Mouse (Mus musculus): ENCODE results near the gene Plekhh3. TPM values are rescaled to one million over a fixed set of nuclear protein-coding genes. Genes with fewer than 3 reads are reported as not detected.

The Plekhh3 gene
- total RNA-seq, 2 experiments from 2014 or later, result 13.2 to 14.3 TPM

- DNase-seq (ENCODE audit: extremely low spot score in 1 of 2, low spot score in 1 of 2), result no peak
Measured at GRCm38 (mm10) chr11:101187541-101187940, 16.4 kb upstream of the Plekhh3 start.

GRCm38 (mm10) chr11:101186526-101187247, 15.5 kb upstream of the Plekhh3 start:
- DNase-seq (ENCODE audit: extremely low spot score in 1 of 2, low spot score in 1 of 2), result no peak

DNA sequence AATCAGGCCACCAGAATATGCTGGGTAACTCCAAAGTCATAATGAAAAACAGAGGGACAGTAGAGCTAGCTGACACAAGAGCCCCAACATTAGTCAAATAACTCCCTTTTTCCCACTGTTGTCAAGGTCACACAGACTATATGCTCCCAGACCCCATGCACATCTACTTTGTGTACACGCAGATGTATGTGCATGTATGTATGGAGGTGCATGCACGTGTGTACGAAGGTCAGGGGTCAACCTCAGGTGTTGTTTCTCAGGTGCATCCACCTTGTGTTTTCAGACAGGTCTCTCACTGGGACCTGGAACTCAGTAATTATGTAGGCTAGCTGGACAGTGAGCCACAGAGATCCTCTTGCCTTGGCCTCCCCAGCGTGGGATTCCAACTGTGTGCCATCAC, 14.3 kb upstream of the Plekhh3 start:
- DNase-seq (ENCODE audit: extremely low spot score in 1 of 2, low spot score in 1 of 2), result no peak

DNA sequence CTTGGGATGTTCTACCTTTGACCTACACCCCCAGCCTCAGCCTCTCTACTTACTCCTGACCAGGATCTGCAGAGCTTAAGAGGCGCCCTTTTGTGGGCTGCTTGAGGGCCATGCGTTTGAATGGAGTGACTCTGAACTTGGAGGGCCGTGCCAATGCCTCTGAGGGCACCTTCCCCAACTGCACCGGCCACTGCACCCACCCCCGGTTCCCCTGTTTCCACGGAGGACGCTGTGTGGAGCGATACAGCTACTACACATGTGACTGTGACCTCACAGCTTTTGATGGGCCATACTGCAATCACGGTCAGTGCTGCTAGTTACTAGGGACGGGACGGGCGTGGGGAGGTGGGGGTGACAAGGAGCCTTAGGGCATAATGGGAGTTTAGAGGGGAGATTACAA, 13.8 kb upstream of the Plekhh3 start:
- no peak for DNase-seq (ENCODE audit: extremely low spot score in 1 of 2, low spot score in 1 of 2)

DNA sequence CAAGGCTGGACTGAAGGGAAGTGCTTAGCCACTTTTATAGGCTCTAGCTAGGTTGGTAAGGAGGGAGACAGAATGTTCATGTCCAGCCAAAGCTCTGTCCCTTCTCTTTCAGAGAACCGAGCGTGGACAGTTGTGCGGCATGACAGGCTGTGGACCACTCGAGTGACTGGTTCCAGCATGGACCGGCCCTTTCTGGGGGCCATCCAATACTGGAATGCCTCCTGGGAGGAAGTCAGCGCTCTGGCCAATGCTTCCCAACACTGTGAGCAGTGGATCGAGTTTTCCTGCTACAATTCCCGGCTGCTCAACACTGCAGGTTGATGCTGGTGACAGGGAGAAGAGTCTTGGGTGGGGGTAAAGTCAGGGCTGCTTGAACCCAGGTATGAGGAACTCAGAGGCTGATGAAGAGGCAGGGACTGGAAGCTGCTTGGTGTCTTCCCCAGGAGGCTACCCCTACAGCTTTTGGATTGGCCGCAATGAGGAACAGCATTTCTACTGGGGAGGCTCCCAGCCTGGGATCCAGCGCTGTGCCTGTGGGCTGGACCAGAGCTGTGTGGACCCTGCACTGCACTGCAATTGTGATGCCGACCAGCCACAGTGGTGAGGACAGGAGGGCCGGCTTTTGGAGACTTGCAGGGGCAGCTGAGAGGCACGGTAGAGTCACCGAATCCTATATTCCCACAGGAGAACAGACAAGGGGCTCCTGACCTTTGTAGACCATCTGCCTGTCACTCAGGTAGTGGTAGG, 11.8 kb upstream of the Plekhh3 start:
- no peak for DNase-seq (ENCODE audit: extremely low spot score in 1 of 2, low spot score in 1 of 2)

GRCm38 (mm10) chr11:101181961-101182360, 10.8 kb upstream of the Plekhh3 start:
- DNase-seq (ENCODE audit: extremely low spot score in 1 of 2, low spot score in 1 of 2), result no peak

- DNase-seq (ENCODE audit: extremely low spot score in 1 of 2, low spot score in 1 of 2), result peak; percentile 60 to 86
Measured at GRCm38 (mm10) chr11:101180846-101181740, 9.9 kb upstream of the Plekhh3 start.

GRCm38 (mm10) chr11:101180261-101180660, 9.1 kb upstream of the Plekhh3 start:
- no peak for DNase-seq (ENCODE audit: extremely low spot score in 1 of 2, low spot score in 1 of 2)

GRCm38 (mm10) chr11:101179306-101179705, 8.2 kb upstream of the Plekhh3 start:
- DNase-seq (ENCODE audit: extremely low spot score in 1 of 2, low spot score in 1 of 2), result no peak

DNA sequence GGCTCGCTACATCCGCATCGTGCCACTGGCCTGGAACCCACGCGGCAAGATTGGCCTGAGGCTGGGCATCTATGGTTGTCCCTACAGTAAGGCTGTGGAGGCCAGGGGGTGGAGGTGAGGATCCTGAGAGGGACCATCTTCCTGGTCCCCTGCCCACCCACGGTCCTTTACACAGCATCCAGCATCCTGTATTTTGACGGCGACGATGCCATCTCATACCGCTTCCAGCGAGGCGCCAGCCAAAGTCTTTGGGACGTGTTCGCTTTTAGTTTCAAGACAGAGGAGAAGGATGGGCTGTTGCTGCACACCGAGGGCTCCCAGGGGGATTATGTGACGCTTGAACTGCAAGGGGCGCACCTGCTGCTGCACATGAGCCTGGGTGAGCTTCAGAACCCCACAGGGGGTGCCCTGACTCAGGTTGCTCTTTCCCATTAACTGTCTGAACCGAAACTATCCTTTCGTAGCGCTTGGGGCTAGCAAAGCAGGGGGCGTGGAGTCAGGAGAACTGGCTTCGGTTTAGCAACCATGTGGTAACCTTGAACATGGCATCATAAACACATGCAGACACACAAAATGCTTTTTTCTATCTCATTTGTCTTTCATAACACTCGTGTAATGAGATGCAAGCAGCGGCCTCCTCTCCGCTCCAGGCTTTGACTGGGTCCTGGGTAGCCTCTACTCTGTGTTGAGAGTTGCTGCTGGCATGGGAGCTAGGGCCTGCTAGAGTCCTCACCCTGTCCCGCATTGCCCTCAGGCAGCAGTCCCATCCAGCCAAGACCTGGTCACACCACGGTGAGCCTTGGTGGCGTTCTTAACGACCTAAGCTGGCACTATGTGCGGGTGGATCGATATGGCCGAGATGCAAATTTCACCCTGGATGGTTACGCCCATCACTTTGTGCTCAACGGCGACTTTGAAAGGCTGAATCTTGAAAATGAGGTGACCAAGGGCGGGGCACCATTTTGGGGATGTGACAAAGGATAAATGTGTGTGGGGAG, 7.2 kb upstream of the Plekhh3 start:
- no peak for DNase-seq (ENCODE audit: extremely low spot score in 1 of 2, low spot score in 1 of 2)

DNA sequence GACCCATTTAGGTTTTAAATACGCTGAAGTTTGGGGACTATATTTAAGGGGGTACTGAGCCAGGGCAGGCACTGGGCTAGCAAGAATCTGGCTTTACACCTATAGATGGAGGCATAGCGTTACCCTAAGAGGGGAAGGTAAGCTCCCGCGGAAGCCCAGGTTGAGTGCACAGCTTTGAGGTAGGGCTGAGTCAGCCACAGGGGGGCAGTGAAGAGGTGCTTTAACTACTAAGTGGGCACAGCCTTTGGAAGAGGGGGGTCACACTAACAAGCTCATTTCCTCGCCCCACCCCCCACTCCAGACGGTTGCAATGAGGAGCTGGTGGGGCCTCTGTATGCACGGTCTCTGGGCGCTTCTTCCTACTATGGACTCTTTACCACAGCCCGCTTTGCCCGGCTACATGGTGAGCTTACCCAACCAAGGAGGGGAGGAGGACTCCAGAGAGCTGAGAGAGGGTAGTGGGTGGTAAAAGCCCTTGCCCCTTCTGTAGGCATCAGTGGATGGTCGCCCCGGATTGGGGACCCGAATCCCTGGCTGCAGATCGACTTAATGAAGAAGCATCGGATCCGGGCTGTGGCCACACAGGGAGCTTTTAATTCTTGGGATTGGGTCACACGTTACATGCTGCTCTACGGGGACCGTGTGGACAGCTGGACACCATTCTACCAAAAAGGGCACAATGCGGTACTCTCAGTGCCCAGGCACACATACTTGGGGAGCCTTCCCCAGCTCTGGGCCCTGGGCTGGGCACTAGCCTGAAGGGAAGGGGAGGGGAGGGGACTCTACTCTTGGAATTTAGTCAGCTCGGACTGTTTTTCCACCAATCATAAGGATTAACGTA, 6.0 kb upstream of the Plekhh3 start:
- DNase-seq (ENCODE audit: extremely low spot score in 1 of 2, low spot score in 1 of 2), result peak; percentile 58 to 80

DNA sequence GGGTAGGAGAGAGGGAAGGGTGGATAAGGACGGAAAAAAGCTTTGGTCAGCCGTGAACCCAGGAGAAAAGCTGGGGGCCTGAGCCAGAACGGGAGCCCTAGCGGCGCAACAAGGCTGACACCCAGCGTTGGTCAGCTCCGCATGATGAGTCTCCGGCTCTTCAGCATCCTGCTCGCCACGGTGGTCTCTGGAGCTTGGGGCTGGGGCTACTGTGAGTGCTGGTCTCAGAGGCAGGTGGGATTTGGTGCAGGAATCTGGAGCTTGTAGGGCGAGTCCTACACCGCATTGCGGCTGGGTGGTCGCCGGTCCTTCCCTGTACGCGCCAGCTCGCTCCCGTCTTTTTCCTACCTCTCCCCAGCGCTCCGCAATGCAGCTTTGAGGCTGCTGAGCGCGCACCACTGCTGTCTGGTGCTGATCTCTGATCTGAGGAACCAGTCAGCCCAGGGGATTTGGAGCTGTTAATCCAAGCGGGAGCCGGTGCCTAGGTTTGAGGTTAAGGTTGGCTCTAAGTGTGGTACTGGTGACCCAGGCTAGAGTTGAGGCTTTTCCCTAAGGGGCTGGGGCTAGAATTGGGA, 5.1 kb upstream of the Plekhh3 start:
- peak in 1 of 2 experiments; percentile 43 for DNase-seq (ENCODE audit: extremely low spot score in 1 of 2, low spot score in 1 of 2)

GRCm38 (mm10) chr11:101175636-101176116, 4.5 kb upstream of the Plekhh3 start:
- DNase-seq (ENCODE audit: extremely low spot score in 1 of 2, low spot score in 1 of 2), result no peak

GRCm38 (mm10) chr11:101174851-101175628, 3.9 kb upstream of the Plekhh3 start, which contains the start of gene Ccr10:
Gene Ccr10 (minus strand): TSS chr11:101175443.
- DNase-seq (ENCODE audit: extremely low spot score in 1 of 2, low spot score in 1 of 2), result no peak

- no peak for DNase-seq (ENCODE audit: extremely low spot score in 1 of 2, low spot score in 1 of 2)
Measured at GRCm38 (mm10) chr11:101174389-101174745, 3.2 kb upstream of the Plekhh3 start.

DNA sequence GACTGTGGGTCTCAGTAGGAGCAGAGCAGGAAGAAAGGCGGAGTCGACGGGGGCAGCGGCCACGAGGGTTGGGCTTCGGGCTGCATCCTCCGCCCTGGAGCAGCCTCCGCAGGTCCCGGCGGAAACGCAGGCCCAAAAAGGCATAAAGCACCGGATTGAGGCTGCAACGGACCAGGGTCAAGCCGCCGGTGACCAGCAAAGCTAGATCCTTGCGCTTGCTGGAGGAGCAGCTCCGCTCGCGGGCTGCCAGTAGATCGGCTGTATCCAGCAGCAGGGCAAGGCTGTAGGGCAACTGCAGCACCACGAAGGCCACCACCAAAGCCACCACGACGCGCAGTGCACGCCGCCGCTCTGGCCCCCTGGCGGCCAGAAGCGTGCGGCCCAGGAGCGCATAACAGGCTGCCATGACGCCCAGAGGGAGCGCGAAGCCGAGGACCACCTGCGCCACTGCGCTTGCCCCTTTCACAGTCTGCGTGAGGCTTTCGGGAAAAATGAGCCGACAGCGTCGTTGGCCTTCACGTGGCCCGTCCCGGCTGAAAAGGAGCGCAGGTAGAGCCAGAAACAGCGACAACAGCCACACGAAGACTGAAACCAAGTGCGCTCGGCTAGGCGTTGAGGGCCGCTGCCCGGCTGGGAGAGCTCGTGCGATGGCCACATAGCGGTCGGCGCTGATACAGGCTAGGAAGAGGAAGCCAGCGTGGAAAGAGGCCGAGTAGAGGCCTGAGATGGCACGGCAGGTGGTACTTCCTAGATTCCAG, 2.7 kb upstream of the Plekhh3 start:
- DNase-seq (ENCODE audit: extremely low spot score in 1 of 2, low spot score in 1 of 2), result peak; percentile 52 to 58

DNA sequence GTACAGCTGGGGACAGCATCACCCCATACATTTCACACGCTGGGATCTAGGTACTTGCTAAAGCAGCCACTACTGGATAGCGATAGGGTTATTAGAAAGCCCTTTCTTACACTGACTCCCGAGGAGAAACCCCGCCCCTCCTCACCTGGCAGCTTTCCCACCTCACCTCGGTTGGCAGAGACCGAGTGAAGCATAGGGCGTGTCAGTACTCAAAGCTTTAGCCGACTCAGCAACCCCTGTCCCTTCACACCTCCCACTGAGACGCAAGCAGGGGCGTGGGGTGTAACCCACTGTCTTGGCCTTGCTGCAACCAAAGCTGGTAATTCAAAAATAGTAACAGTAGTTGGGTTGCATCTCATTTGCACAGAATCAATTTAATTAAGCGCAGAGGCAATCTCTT, 2.0 kb upstream of the Plekhh3 start:
- DNase-seq (ENCODE audit: extremely low spot score in 1 of 2, low spot score in 1 of 2), result peak in 1 of 2 experiments; percentile 9
